Mouse (Mus musculus): ENCODE measurements around the gene Btbd1. TPM values are rescaled to one million over a fixed set of nuclear protein-coding genes. Genes with fewer than 3 reads are reported as not detected.

Gene Btbd1
- 99.7 and 120 TPM in 2 replicates for total RNA-seq (2017)

GRCm38 (mm10) chr7:81829379-81829894 lies at the start of gene Btbd1:
TSS of gene Btbd1 (minus strand) at chr7:81829431.
- peak; percentile 79 for ATAC-seq (replicated peaks; ENCODE audit: low read depth, poor library complexity, severe bottlenecking)

GRCm38 (mm10) chr7:81875372-81875771 lies 46.1 kb upstream of the Btbd1 start:
- ATAC-seq (replicated peaks; ENCODE audit: low read depth, poor library complexity, severe bottlenecking): no peak

- ATAC-seq (replicated peaks; ENCODE audit: low read depth, poor library complexity, severe bottlenecking): no peak
These were observed 45.4 kb upstream of the Btbd1 start for GRCm38 (mm10) chr7:81874636-81875035.

GRCm38 (mm10) chr7:81873807-81874206 lies 44.6 kb upstream of the Btbd1 start:
- no peak for ATAC-seq (replicated peaks; ENCODE audit: low read depth, poor library complexity, severe bottlenecking)

- no peak for ATAC-seq (replicated peaks; ENCODE audit: low read depth, poor library complexity, severe bottlenecking)
These were observed 43.3 kb upstream of the Btbd1 start for GRCm38 (mm10) chr7:81872493-81873013.

- ATAC-seq (replicated peaks; ENCODE audit: low read depth, poor library complexity, severe bottlenecking): peak; percentile 76
These were observed 38.9 kb upstream of the Btbd1 start for GRCm38 (mm10) chr7:81868158-81868557.

- no peak for ATAC-seq (replicated peaks; ENCODE audit: low read depth, poor library complexity, severe bottlenecking)
These were observed 38.1 kb upstream of the Btbd1 start for GRCm38 (mm10) chr7:81867231-81867930.

- ATAC-seq (replicated peaks; ENCODE audit: low read depth, poor library complexity, severe bottlenecking): no peak
These were observed 36.7 kb upstream of the Btbd1 start for GRCm38 (mm10) chr7:81865937-81866336.

- no peak for ATAC-seq (replicated peaks; ENCODE audit: low read depth, poor library complexity, severe bottlenecking)
These were observed 35.3 kb upstream of the Btbd1 start for GRCm38 (mm10) chr7:81864552-81864951.

- peak; percentile 52 for ATAC-seq (replicated peaks; ENCODE audit: low read depth, poor library complexity, severe bottlenecking)
These were observed 33.7 kb upstream of the Btbd1 start for GRCm38 (mm10) chr7:81862587-81863583.

GRCm38 (mm10) chr7:81861921-81862320 lies 32.7 kb upstream of the Btbd1 start:
- ATAC-seq (replicated peaks; ENCODE audit: low read depth, poor library complexity, severe bottlenecking): no peak

GRCm38 (mm10) chr7:81861461-81861860 lies 32.2 kb upstream of the Btbd1 start:
- ATAC-seq (replicated peaks; ENCODE audit: low read depth, poor library complexity, severe bottlenecking): no peak

GRCm38 (mm10) chr7:81860996-81861395 lies 31.8 kb upstream of the Btbd1 start:
- ATAC-seq (replicated peaks; ENCODE audit: low read depth, poor library complexity, severe bottlenecking): 0 out of 2 replicates have a peak, but pooled peaks have one; percentile 6

GRCm38 (mm10) chr7:81860071-81860470 lies 30.8 kb upstream of the Btbd1 start:
- ATAC-seq (replicated peaks; ENCODE audit: low read depth, poor library complexity, severe bottlenecking): peak; percentile 65

- peak; percentile 15; the same call in 1 of the 2 replicates for ATAC-seq (replicated peaks; ENCODE audit: low read depth, poor library complexity, severe bottlenecking)
These were observed 29.9 kb upstream of the Btbd1 start, which contains the start of gene Tm6sf1 for GRCm38 (mm10) chr7:81858968-81859721. TSS of gene Tm6sf1 (plus strand) at chr7:81859001.

GRCm38 (mm10) chr7:81858236-81858635 lies 29.0 kb upstream of the Btbd1 start:
- ATAC-seq (replicated peaks; ENCODE audit: low read depth, poor library complexity, severe bottlenecking): no peak

- ATAC-seq (replicated peaks; ENCODE audit: low read depth, poor library complexity, severe bottlenecking): no peak
These were observed 27.0 kb upstream of the Btbd1 start for GRCm38 (mm10) chr7:81856221-81856620.

- no peak for ATAC-seq (replicated peaks; ENCODE audit: low read depth, poor library complexity, severe bottlenecking)
These were observed 26.5 kb upstream of the Btbd1 start, which contains the start of gene Gm10160 for GRCm38 (mm10) chr7:81855694-81856093. TSS of gene Gm10160 (minus strand) at chr7:81855794.

GRCm38 (mm10) chr7:81854568-81855307 lies 25.5 kb upstream of the Btbd1 start:
- ATAC-seq (replicated peaks; ENCODE audit: low read depth, poor library complexity, severe bottlenecking): peak; percentile 73
